Mouse (Mus musculus) embryo, embryonic 11.5 days (tissue): ENCODE results near the gene Dock9.
"Not testable (repeated sequence)": the region's sequence is repeated elsewhere in the genome, so short reads cannot be mapped to it uniquely, and the experiment has no call there.

Experiments
- DNase-seq: peaks from one replicate; pipeline ENCODE4 v3.0.0-alpha.2; 2012; ENCODE audit warnings: low read depth, low spot score

Dock9 gene

DNA sequence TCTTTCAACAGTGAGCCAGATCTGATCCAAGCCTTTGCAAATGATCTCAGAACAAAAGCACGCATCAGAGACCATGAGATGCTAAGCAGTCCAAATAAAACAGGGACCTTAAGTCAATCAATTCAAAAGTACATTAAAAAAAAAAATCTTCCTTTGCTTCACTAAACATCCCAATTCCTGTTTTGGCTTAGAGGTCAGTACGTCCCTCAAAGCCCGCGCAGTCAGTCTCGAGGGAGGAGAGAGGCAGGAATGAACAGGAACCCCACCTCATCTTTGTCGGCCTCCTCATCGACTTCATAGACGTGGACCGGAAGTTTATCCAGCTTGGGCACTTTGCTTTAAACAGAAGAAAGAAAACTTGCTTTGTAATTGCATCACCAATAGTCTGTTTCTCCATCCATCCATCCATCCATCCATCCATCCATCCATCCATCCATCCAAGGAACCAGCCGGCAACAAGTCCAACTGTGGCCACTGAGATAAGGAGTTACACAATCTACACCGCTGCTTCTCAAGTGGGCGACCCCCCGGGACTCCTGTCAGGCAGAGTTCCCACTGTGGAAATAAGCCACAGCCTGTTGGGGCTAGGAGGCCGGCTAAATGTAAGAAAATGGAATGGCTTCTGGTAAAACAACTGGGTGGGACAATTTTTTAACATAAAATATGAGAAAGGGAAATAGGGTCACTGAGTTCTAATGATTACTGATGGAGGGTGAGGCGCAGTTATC, 137.3 kb downstream of the Dock9 start:
- no peak for DNase-seq

GRCm38 (mm10) chr14:121659061-121659824, 138.4 kb downstream of the Dock9 start:
- no peak for DNase-seq

GRCm38 (mm10) chr14:121658537-121658936, 139.1 kb downstream of the Dock9 start:
- no peak for DNase-seq

- DNase-seq = no peak
These were observed 140.0 kb downstream of the Dock9 start for GRCm38 (mm10) chr14:121657633-121658032.

GRCm38 (mm10) chr14:121656912-121657311, 140.7 kb downstream of the Dock9 start:
- no peak for DNase-seq

- no peak for DNase-seq
These were observed 142.7 kb downstream of the Dock9 start for GRCm38 (mm10) chr14:121654977-121655376.

DNA sequence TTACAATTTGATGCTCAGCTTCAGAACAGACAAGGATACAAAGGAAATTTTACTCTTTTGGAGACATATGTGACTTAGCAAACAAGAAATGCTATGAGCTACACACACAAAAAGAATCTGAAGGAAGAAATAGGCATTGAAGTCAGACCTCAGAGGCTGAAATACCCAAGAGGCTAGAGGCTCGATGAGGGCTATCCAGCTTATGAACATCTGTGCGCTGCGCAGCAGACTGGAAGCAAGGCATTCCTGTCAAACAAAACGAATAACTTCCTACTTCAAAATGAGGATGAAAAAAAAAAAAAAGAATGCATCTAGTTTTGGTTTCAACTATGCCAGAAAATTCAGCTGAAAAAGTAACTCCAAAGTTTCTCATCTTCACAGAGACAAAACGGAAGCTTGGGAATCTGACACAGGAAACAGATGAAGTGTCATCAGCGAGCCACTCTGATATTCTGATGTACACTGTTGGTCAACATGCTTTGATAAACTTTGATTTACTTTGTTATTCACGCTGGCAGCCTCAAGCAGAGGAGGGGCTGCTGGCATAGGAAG, 143.1 kb downstream of the Dock9 start:
- DNase-seq = no peak

DNA sequence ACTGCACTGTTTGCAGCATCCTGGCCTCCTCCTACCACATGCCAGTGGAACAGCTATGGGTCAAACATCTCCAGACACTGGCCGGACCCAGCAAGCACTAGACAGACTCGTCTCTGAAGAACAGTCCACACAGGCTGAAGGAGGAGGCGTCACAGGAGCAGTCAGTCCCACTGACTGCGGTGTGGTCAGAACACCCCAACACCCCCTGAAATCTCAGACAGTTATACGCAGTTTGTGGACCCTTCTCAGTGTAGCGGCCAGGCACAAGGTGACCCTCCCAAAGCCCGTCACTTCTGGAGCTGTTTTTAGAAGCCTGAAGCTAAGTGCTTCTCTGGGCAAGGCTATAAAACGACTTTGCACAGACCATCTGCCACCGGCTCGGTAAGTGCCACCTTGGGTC, 143.9 kb downstream of the Dock9 start:
- no peak for DNase-seq

DNA sequence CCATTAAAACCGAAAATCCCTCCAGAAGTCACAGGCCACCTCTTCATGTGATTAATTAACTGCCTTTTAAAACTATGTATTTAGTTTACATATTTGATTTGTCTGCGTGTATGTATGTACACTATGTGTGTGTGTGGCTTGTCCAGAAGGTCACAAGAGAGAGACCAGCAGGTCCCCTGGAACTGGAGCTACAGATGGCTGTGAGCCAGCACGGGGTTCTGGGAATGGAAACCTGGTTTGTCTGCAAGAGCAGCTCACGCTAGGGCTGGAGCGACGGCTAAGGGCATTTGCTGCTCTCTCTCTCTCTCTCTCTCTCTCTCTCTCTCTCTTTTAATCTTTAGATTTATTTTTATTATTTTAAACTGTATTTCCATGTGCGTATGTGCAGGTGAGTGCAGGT, 144.4 kb downstream of the Dock9 start:
- DNase-seq = no peak

- no peak for DNase-seq
These were observed 149.0 kb downstream of the Dock9 start for GRCm38 (mm10) chr14:121648581-121649060.

GRCm38 (mm10) chr14:121647693-121648092, 149.9 kb downstream of the Dock9 start:
- no peak for DNase-seq

DNA sequence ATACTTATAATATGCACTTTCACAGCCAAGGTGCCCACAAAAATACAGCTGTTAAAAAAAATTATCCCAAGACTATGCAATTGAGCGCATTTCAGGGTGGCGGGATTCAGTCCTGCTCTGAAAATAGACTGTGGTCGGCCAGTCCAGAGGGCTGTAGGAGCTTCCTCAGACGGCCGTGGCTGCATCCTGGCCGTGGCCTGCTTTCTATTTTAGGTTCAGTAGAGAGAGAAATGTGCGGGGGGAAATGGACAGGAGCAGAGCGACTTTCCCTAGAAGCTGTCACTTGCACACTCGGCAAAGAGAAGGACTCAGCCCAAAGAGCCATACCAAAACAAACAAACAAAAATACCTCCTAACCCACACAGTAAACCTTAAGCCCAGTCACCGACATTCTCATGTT, 151.0 kb downstream of the Dock9 start:
- DNase-seq = no peak

DNA sequence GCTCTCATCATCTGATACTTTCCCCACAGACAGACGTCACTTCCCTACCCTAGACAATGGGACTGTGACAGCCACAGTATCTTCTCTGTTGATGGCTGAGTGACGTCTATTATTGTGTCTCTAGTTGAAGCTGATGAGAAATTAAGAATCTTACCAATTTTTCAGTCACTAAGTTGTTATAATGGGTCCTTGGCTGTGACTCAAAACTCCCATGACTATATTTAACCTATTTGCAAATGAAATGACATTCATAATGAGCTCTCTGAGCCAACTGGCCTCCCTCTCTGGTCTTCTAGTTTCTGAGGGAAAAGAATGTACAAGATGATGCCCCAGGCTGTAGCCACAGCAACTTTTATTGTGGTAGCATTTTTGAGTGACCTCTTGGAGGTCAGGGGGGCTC, 153.3 kb downstream of the Dock9 start:
- no peak for DNase-seq

GRCm38 (mm10) chr14:121641271-121641670, 156.4 kb downstream of the Dock9 start:
- DNase-seq = no peak

- no peak for DNase-seq
These were observed 160.6 kb downstream of the Dock9 start for GRCm38 (mm10) chr14:121636935-121637510.

GRCm38 (mm10) chr14:121634736-121635430, 162.8 kb downstream of the Dock9 start:
- no peak for DNase-seq

GRCm38 (mm10) chr14:121634093-121634735, 163.4 kb downstream of the Dock9 start:
- no peak for DNase-seq

DNA sequence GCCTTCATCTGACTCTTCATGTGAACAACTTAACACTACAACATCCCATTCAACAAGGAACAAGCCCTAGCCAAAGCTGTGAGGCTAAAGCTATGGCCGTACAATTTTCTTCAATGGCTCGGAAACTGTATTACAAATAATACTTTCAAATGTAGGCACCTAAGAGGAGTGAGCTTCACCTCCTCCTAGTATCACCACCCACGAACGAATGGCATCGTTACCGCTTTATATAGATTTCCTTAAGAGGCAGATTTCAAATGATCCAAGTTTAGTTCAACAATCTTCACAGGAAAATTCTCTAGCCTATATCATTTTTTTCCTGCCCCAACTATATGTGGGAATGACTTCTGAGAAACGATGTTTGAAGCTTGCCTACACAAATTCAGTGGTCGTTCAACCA, 165.7 kb downstream of the Dock9 start:
- no peak for DNase-seq

GRCm38 (mm10) chr14:121626741-121627140, 170.9 kb downstream of the Dock9 start:
- DNase-seq = no peak

DNA sequence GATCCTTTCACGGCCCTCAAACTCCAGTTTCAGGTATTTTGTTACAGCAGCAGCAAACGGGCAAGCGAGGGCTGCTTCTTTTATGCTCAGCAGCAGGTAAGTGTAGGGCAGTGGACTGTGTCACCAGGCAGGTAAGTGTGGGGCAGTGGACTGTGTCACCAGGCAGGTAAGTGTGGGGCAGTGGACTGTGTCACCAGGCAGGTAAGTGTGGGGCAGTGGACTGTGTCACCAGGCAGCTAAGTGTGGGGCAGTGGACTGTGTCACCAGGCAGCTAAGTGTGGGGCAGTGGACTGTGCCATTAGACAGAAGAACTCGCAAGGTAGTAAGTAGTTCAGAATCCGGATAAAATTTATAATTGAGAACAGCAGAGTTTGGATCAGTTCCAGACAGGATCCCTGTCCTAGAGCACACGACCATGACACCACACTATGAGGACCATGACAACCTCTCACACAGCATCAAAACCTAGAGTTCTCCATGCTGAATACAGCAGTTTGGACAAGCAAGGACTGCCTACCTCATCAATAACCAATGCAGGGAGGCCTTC, 173.6 kb downstream of the Dock9 start:
- not testable (repeated sequence) for DNase-seq

- DNase-seq = no peak
These were observed 175.8 kb downstream of the Dock9 start for GRCm38 (mm10) chr14:121621806-121622205.
